Mouse (Mus musculus) megakaryocyte, embryonic 14.5 days (primary cell): Measurements from ENCODE around the gene Tenm4. TPM values are rescaled to one million over a fixed set of nuclear protein-coding genes. Genes with fewer than 3 reads are reported as not detected.

Experiments used
- H3K27me3 ChIP-seq: replicated peaks from 2 replicates; pipeline ENCODE3; 2012; ENCODE audit warnings: inconsistent platforms
- H3K36me3 ChIP-seq: replicated peaks from 2 replicates; pipeline ENCODE3; 2012; ENCODE audit warnings: low read length, inconsistent platforms, mixed read lengths
- H3K4me1 ChIP-seq: 2 replicates; pipeline ENCODE4 v1.6.1; 2012; ENCODE audit warnings: inconsistent platforms
- H3K4me3 ChIP-seq: replicated peaks from 2 replicates; pipeline ENCODE3; 2012; ENCODE audit warnings: moderate library complexity, mild to moderate bottlenecking, inconsistent platforms
- H3K9me3 ChIP-seq: 2 replicates; pipeline ENCODE4 v1.6.1; 2012; ENCODE audit warnings: inconsistent platforms
- FLI1 ChIP-seq: IDR thresholded peaks from 2 replicates; pipeline ENCODE4 v1.6.1; 2012; ENCODE audit warnings: low read length, inconsistent platforms, mixed read lengths
- GATA1 ChIP-seq: IDR thresholded peaks from 3 replicates; pipeline ENCODE4 v1.6.1; 2012; ENCODE audit warnings: mixed read lengths, low read length, inconsistent platforms, borderline replicate concordance
- polyA plus RNA-seq: library from polyadenylated mRNA; stranded (reverse); fragments of >175 nt; gene quantifications from 2 replicates; pipeline ENCODE4 v1.2.3, GENCODE M21; 2012; ENCODE audit warnings: low replicate concordance; ENCODE audit not compliant: insufficient read depth

The Tenm4 gene
- polyA plus RNA-seq, 1 experiment, result not detected

DNA sequence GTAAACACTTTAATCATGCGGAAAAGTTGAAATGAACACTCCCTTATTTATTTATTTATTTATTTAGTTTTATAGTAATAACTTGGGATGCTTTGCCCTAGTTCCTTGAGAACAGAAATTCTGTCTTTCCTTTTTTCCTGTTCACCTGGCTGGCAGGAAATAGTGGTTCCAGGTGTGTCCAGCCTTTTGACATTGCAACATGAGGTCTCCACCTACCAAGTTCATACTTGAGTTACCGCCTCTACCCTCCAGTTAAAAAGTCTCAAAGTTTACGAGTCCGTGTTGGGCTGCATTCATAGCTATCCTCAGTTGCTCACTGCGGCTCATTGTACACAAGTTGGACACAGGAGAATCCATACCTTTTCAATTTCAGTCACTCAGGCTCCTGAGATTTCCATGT, 781.0 kb downstream of the Tenm4 start:
- no peak for TF ChIP-seq FLI1
- TF ChIP-seq GATA1, result no peak

DNA sequence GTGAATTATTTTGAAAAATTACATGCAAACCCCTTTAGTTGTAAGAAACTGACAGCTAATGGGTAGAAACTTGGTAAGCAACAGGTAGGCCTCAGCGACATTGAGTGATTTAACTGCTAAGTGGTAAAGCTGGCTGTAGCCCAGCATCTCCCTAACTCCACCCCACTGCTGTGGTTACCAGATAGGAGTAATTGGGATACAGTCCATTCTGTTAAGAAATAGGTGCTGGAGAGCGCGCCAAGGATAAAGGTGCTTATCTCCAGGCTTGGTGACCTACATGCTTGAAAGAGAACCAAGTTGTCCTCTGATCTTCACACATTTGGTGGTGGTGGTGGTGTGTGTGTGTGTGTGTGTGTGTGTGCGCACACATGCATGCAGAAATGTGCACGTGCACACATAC, 788.1 kb downstream of the Tenm4 start:
- no peak overlapping the region for H3K4me3 ChIP-seq
- H3K4me1 ChIP-seq, result peaks cover 6% of the 10 kb centered on the region
- H3K9me3 ChIP-seq, result no peaks in the 10 kb centered on the region
- TF ChIP-seq GATA1, result no peak
- no peak for TF ChIP-seq FLI1
- no peaks in the 10 kb centered on the region for H3K27me3 ChIP-seq
- H3K36me3 ChIP-seq, result peaks cover 67% of the 10 kb centered on the region

More for the DNA sequence above, 781.0 kb downstream of the Tenm4 start:
- peaks cover 25% of the 10 kb centered on the region for H3K36me3 ChIP-seq
- peaks cover 14% of the 10 kb centered on the region for H3K9me3 ChIP-seq
- H3K4me3 ChIP-seq, result peak overlapping the region; percentile 99
- no peaks in the 10 kb centered on the region for H3K27me3 ChIP-seq
- H3K4me1 ChIP-seq, result peaks cover 39% of the 10 kb centered on the region
